Mouse (Mus musculus): ENCODE results near the gene Slc35g1.

The Slc35g1 gene

GRCm38 (mm10) chr19:38395701-38396632 lies at the start of gene Slc35g1:
Gene Slc35g1, plus strand, starts transcription at chr19:38395980.
- in situ Hi-C loops (cut with MboI; ENCODE audit: low sequenced_read_pairs) = no loop called here

- in situ Hi-C loops (cut with MboI; ENCODE audit: low sequenced_read_pairs) = no loop called here
Measured at GRCm38 (mm10) chr19:38348271-38349012, 47.3 kb upstream of the Slc35g1 start.

GRCm38 (mm10) chr19:38349013-38349341 lies 46.8 kb upstream of the Slc35g1 start:
- in situ Hi-C loops (cut with MboI; ENCODE audit: low sequenced_read_pairs) = no loop called here

- in situ Hi-C loops (cut with MboI; ENCODE audit: low sequenced_read_pairs) = loop anchor here (10.0 kb wide), 1 partner anchor 96 kb away; no protein-coding TSS in a partner anchor
Measured at GRCm38 (mm10) chr19:38351202-38351601, 44.6 kb upstream of the Slc35g1 start.

- in situ Hi-C loops (cut with MboI; ENCODE audit: low sequenced_read_pairs) = loop anchor here (10.0 kb wide), 1 partner anchor 97 kb away; no protein-coding TSS in a partner anchor
Measured at GRCm38 (mm10) chr19:38351728-38352127, 44.1 kb upstream of the Slc35g1 start.

GRCm38 (mm10) chr19:38352495-38353130 lies 43.2 kb upstream of the Slc35g1 start:
- in situ Hi-C loops (cut with MboI; ENCODE audit: low sequenced_read_pairs) = loop anchor here (10.0 kb wide), 1 partner anchor 98 kb away; no protein-coding TSS in a partner anchor

GRCm38 (mm10) chr19:38354279-38354678 lies 41.5 kb upstream of the Slc35g1 start:
- in situ Hi-C loops (cut with MboI; ENCODE audit: low sequenced_read_pairs) = loop anchor here (10.0 kb wide), 1 partner anchor 99 kb away; no protein-coding TSS in a partner anchor

- in situ Hi-C loops (cut with MboI; ENCODE audit: low sequenced_read_pairs) = loop anchor here (10.0 kb wide), 1 partner anchor 100 kb away; no protein-coding TSS in a partner anchor
Measured at GRCm38 (mm10) chr19:38354819-38355360, 40.9 kb upstream of the Slc35g1 start.

- in situ Hi-C loops (cut with MboI; ENCODE audit: low sequenced_read_pairs) = loop anchor here (10.0 kb wide), 1 partner anchor 102 kb away; no protein-coding TSS in a partner anchor
Measured at GRCm38 (mm10) chr19:38356211-38356828, 39.5 kb upstream of the Slc35g1 start.

GRCm38 (mm10) chr19:38357956-38358623 lies 37.7 kb upstream of the Slc35g1 start:
- in situ Hi-C loops (cut with MboI; ENCODE audit: low sequenced_read_pairs) = loop anchor here (10.0 kb wide), 1 partner anchor 103 kb away; no protein-coding TSS in a partner anchor

- in situ Hi-C loops (cut with MboI; ENCODE audit: low sequenced_read_pairs) = loop anchor here (10.0 kb wide), 1 partner anchor 104 kb away; no protein-coding TSS in a partner anchor
Measured at GRCm38 (mm10) chr19:38359287-38359686, 36.5 kb upstream of the Slc35g1 start.

- in situ Hi-C loops (cut with MboI; ENCODE audit: low sequenced_read_pairs) = no loop called here
Measured at GRCm38 (mm10) chr19:38361850-38362249, 33.9 kb upstream of the Slc35g1 start.

- in situ Hi-C loops (cut with MboI; ENCODE audit: low sequenced_read_pairs) = no loop called here
Measured at GRCm38 (mm10) chr19:38363358-38363757, 32.4 kb upstream of the Slc35g1 start.

- in situ Hi-C loops (cut with MboI; ENCODE audit: low sequenced_read_pairs) = no loop called here
Measured at GRCm38 (mm10) chr19:38363879-38364659, 31.7 kb upstream of the Slc35g1 start.

- in situ Hi-C loops (cut with MboI; ENCODE audit: low sequenced_read_pairs) = no loop called here
Measured at GRCm38 (mm10) chr19:38364939-38365614, 30.7 kb upstream of the Slc35g1 start.

- in situ Hi-C loops (cut with MboI; ENCODE audit: low sequenced_read_pairs) = no loop called here
Measured at GRCm38 (mm10) chr19:38372460-38373102, 23.2 kb upstream of the Slc35g1 start.

GRCm38 (mm10) chr19:38373371-38373770 lies 22.4 kb upstream of the Slc35g1 start:
- in situ Hi-C loops (cut with MboI; ENCODE audit: low sequenced_read_pairs) = no loop called here

GRCm38 (mm10) chr19:38383769-38384168 lies 12.0 kb upstream of the Slc35g1 start:
- in situ Hi-C loops (cut with MboI; ENCODE audit: low sequenced_read_pairs) = no loop called here

Data from CH12F3 (cell line).